Mouse (Mus musculus) hindbrain, embryonic 10.5 days (tissue): ENCODE measurements around the gene Recql5. TPM values are rescaled to one million over a fixed set of nuclear protein-coding genes. Genes with fewer than 3 reads are reported as not detected.

Source experiments
- DNase-seq: peaks from one replicate; pipeline ENCODE4 v3.0.0-alpha.2; 2017; ENCODE audit warnings: low spot score
- H3K27ac ChIP-seq: fragments of 300-500 bp; sonication (generic); 2 replicates; pipeline ENCODE4 v1.5.1; 2016; ENCODE audit warnings: mild to moderate bottlenecking, moderate library complexity
- H3K27me3 ChIP-seq: fragments of 300-500 bp; sonication (generic); 2 replicates; pipeline ENCODE4 v1.6.1; 2016; ENCODE audit warnings: mild to moderate bottlenecking; ENCODE audit not compliant: poor library complexity, insufficient read depth, severe bottlenecking
- H3K36me3 ChIP-seq: fragments of 300-500 bp; sonication (generic); 2 replicates; pipeline ENCODE4 v1.6.1; 2016; ENCODE audit warnings: mild to moderate bottlenecking, moderate library complexity
- H3K4me1 ChIP-seq: fragments of 300-500 bp; sonication (generic); replicated peaks from 2 replicates; pipeline ENCODE4 v1.6.1; 2016; ENCODE audit warnings: mild to moderate bottlenecking
- H3K4me3 ChIP-seq: fragments of 300-500 bp; sonication (generic); 2 replicates; pipeline ENCODE4 v1.5.1; 2016; ENCODE audit warnings: mild to moderate bottlenecking, moderate library complexity
- H3K9me3 ChIP-seq: fragments of 300-500 bp; sonication (generic); 2 replicates; pipeline ENCODE4 v1.6.1; 2016; ENCODE audit warnings: mild to moderate bottlenecking, moderate library complexity
- whole genome bisulfite sequencing: fragments of 180-500 bp; shearing (Covaris S2); methylation state at CpG from one replicate; pipeline ENCODE4 v1.1.7; 2016; 5-methylcytosine and 5-hydroxymethylcytosine counted together
- polyA plus RNA-seq: library from polyadenylated mRNA; unstranded; fragments of >200 nt; fragmentation: Nextera tagmentation; extraction: Ambion mirVana; gene quantifications from 2 replicates; pipeline ENCODE4 v1.2.1, GENCODE M21; 2016

Gene Recql5
- polyA plus RNA-seq, 1 experiment from 2014 or later = 27.3 TPM

DNA sequence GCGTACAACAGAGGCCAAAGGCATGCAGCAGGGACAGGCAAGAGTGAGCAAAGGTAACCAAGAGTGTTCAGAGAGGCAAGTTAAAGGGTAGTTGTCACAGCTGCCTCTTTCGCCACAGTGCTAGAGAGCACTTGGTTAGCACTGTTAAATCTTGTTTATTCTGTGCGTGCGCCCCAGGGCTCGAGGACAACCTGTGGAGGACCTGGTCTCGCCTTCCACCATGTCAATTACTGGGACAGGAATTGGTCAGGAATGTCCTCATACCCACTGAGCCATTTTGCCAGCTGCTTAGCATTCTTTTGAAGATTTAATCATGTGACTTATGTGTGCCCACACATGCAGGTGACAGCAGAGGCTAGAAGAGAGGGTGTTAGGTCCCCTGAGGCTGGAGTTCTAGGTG, 44.1 kb downstream of the Recql5 start:
- WGBS = 87% methylated on average over 6 of the region's 6 CpGs

DNA sequence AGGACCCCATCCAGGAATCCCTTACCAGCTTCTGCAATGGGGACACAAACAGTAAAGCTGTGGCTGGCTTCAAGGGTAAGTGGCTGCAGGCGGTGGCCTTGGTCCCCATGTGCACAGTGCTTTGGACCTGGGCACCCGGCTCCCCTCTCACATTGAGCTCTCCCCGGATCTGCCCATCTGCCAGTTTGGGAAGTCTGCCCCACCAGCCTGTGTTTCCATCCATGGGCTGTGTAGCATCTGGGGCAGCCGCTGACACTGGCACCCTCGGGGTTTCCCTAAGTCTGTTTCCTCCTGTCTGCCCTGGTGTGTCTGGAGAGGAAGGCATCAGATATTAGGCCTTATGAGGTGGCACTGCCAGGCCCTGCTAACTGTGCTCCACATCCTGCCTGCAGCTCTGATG, 45.3 kb downstream of the Recql5 start:
- Histone ChIP-seq H3K27ac (no peak overlapping the region), H3K4me3 (no peak overlapping the region), H3K36me3 (peaks cover 9% of the 10 kb centered on the region), H3K4me1 (peaks cover 29% of the 10 kb centered on the region; the same call in 1 of the 2 replicates), H3K27me3 (peaks cover 20% of the 10 kb centered on the region), H3K9me3 (no peaks in the 10 kb centered on the region)
- 91% methylated on average over 5 of the region's 5 CpGs for WGBS
- DNase-seq = no peak

More for the DNA sequence above, 44.1 kb downstream of the Recql5 start:
- no peaks in the 10 kb centered on the region for H3K9me3 ChIP-seq
- no peak overlapping the region for H3K27ac ChIP-seq
- peaks cover 23% of the 10 kb centered on the region; the same call in 1 of the 2 replicates for H3K4me1 ChIP-seq
- no peak overlapping the region for H3K4me3 ChIP-seq
- H3K36me3 ChIP-seq = peaks cover 20% of the 10 kb centered on the region
- peaks cover 9% of the 10 kb centered on the region for H3K27me3 ChIP-seq
- no peak for DNase-seq

DNA sequence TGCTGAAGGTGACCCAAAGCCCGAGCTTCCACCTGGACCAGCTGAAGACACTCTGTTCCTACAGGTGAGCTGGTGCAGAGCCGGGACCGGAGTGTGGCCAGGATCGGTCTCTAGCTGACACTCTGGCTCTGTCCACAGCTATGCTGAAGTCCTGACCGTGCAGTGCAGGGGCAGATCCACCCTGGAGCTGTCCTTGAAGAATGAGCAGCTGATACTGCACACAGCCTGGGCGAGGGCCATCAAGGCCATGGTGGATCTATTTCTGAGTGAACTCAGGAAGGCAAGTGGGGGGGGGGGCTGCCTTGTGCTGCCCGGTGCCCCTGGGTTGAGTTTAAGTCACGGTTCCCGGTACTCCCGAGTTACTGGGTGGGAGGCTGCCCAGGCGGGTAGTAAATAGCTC, 46.8 kb downstream of the Recql5 start:
- no peak for DNase-seq
- Histone ChIP-seq H3K9me3 (no peaks in the 10 kb centered on the region), H3K4me1 (peaks cover 24% of the 10 kb centered on the region; the same call in 1 of the 2 replicates), H3K36me3 (no peaks in the 10 kb centered on the region), H3K27me3 (peaks cover 35% of the 10 kb centered on the region), H3K4me3 (no peak overlapping the region), H3K27ac (no peak overlapping the region; the same call in 1 of the 2 replicates)
- 90% methylated on average over 11 of the region's 11 CpGs for WGBS

DNA sequence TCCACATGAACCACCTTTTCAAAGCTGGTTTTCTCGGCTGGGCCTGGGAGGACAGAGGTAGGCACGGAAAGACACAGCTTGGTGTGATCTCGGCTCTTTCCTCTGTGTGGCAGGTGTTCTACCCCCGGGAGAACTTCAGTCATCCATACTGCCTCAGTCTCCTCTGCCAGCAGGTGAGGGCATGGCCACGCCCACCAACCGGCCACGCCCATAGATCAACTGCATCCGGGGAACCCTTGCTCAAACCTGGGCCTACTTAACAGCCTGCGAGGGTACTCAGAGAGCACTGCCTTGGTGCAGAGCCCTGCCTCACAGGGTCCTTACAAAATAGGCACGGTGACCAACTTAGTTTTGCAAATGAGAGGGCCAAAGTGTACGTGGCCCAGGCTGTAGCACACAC, 48.0 kb downstream of the Recql5 start:
- H3K4me3 ChIP-seq = no peak overlapping the region
- no peaks in the 10 kb centered on the region for H3K9me3 ChIP-seq
- H3K27ac ChIP-seq = no peak overlapping the region
- whole genome bisulfite sequencing = 78% methylated on average over 11 of the region's 11 CpGs
- H3K27me3 ChIP-seq = peaks cover 35% of the 10 kb centered on the region
- H3K4me1 ChIP-seq = peaks cover 24% of the 10 kb centered on the region; the same call in 1 of the 2 replicates
- DNase-seq = no peak
- H3K36me3 ChIP-seq = no peaks in the 10 kb centered on the region

DNA sequence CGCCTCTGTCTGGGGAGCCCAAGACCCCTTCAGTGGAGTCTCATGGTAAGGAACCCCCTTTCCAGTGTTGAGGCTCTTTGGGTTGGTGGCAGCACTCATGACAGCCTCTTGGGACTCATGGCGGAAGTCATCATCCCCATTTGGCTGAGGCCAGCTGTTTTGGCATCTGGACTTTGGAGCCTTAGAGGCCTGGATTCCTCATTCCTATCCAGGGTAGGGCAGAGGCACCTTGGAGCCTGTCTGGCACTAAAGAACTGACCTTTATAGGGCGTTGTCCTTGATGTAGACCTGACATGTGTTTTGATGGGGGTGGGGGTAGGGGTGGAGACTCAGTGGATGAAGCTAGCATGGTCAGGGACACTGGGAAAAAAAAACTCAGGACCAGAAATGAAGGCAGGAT, 48.9 kb downstream of the Recql5 start:
- peaks cover 35% of the 10 kb centered on the region for H3K27me3 ChIP-seq
- H3K9me3 ChIP-seq = no peaks in the 10 kb centered on the region
- H3K27ac ChIP-seq = no peak overlapping the region
- WGBS = 92% methylated on average over 3 of the region's 3 CpGs
- peaks cover 24% of the 10 kb centered on the region; the same call in 1 of the 2 replicates for H3K4me1 ChIP-seq
- H3K36me3 ChIP-seq = no peaks in the 10 kb centered on the region
- H3K4me3 ChIP-seq = no peak overlapping the region
- DNase-seq = no peak

DNA sequence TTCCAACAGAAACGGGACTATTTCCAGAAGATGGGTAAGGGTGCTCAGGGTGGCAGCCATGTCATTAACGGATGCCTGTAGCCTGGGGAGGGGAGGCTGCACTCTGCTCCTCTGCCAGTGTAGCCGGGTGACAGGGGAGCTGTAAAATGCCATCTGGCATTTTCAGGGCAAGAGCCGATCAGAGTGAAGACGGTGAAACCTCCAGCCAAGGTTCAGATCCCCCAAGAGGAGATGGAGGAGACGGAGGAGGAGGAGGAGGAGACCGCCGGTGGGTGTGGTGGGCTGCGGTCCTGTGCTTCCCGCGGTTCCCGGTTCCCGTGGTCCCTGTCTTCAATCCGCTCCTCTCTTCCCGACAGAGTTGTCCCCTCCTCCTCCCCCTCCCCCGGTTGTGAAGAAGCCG, 50.0 kb downstream of the Recql5 start:
- Histone ChIP-seq H3K27ac (no peak overlapping the region), H3K4me3 (no peak overlapping the region), H3K9me3 (no peaks in the 10 kb centered on the region), H3K4me1 (peaks cover 23% of the 10 kb centered on the region; the same call in 1 of the 2 replicates), H3K36me3 (no peaks in the 10 kb centered on the region), H3K27me3 (peaks cover 35% of the 10 kb centered on the region)
- no peak for DNase-seq
- WGBS = 32% methylated on average over 17 of the region's 17 CpGs

DNA sequence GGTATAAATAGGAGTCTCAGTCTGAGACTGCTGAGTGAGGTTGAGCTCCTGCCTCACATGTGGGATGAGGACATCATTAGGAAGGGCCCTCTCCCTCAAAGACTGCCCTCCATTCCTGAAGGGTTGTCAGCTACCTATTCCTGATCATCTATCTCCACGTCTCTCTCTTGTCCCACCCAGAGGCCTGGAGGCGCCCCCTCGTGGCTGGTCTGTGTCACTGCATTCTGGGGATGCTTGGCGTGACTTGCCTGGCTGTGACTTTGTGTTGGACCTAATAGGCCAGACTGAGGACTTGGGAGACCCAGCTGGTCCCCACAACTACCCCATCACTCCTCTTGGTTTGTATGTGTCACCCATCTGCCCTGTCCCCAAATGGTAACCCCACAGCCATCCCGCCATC, 52.3 kb downstream of the Recql5 start:
- Histone ChIP-seq H3K4me3 (no peak overlapping the region), H3K4me1 (peaks cover 15% of the 10 kb centered on the region), H3K9me3 (no peaks in the 10 kb centered on the region), H3K27me3 (peaks cover 33% of the 10 kb centered on the region), H3K27ac (no peak overlapping the region), H3K36me3 (no peaks in the 10 kb centered on the region)
- DNase-seq = peak; percentile 53
- WGBS = 24% methylated on average over 5 of the region's 5 CpGs

DNA sequence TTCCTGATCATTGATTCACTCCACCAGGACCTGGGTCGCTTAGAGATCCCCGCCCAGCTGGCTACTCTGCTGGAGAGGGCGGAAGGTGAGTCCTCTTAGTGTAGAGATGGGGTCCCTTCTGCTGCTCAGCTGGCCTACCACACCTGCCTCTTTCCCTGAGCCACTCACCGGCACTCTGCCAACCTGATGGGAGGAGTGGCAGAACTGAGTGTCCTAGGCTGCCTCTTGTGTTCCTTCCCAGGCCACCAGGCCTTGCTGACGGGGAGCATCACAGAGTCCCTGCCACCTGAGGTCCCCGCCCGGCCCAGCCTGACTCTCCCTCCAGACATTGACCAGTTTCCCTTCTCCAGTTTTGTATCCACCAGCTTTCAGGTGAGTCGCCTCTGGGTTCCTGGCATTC, 55.2 kb downstream of the Recql5 start:
- peaks cover 15% of the 10 kb centered on the region for H3K27me3 ChIP-seq
- WGBS = 75% methylated on average over 8 of the region's 8 CpGs
- no peak for DNase-seq

DNA sequence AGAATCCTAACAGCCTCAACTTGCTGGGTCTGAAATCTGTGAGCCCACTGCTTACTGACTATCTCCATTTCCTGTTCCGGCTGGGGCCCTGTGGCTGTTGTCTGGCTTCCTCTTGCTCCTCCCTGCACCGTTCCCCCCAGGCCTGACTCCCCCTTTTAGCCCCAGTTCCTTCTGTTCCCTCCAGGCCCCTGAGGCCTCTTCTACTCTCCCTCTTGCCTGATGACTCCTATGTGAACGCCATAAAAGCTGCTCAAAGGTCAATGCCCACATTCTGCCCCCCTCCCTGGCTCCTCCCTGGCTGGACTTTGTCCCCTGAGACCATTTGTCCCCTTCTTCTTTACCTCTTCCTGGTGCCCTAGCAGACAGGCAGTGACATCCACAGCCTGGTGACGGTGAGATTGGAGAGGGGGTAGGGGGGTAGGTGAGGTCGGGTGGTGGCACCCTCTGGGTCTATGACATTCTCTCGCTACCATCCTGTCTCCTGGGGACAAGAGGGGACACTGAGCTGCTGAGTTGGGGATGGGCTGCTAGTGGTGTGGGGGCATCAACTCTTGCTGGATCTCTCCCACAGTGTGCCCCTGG, 56.0 kb downstream of the Recql5 start:
- 71% methylated on average over 6 of the region's 6 CpGs for WGBS
- H3K27me3 ChIP-seq = peaks cover 7% of the 10 kb centered on the region
- H3K36me3 ChIP-seq = no peaks in the 10 kb centered on the region
- no peaks in the 10 kb centered on the region for H3K9me3 ChIP-seq
- no peak overlapping the region for H3K27ac ChIP-seq
- no peak overlapping the region for H3K4me3 ChIP-seq
- H3K4me1 ChIP-seq = peaks cover 9% of the 10 kb centered on the region
- DNase-seq = no peak

More for the DNA sequence above, 55.2 kb downstream of the Recql5 start:
- no peaks in the 10 kb centered on the region for H3K36me3 ChIP-seq
- no peaks in the 10 kb centered on the region for H3K9me3 ChIP-seq
- no peak overlapping the region for H3K4me3 ChIP-seq
- H3K4me1 ChIP-seq = peaks cover 9% of the 10 kb centered on the region
- H3K27ac ChIP-seq = no peak overlapping the region

DNA sequence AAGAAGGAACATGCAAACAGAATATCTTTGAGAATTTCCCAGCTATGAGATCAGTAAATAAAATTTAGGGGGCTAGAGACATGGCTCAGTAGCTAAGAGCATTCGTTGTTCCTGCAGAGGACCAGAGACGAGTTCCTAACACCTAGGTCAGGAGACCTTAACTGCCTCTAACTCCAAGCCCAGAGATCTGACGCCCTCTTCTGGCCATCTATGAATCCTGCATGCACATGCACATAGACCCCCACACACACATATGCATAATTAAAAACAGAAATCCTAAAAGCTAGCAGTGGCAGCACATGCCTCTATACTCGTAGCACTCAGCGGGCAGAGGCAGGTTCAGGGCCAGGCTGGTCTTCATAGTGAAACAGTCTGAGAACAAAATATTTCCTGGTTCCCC, 56.8 kb downstream of the Recql5 start:
- Histone ChIP-seq H3K9me3 (no peaks in the 10 kb centered on the region), H3K4me1 (peaks cover 12% of the 10 kb centered on the region), H3K27me3 (no peaks in the 10 kb centered on the region), H3K4me3 (no peak overlapping the region), H3K27ac (no peak overlapping the region), H3K36me3 (no peaks in the 10 kb centered on the region)
- no peak for DNase-seq
- 77% methylated on average over 5 of the region's 5 CpGs for WGBS

DNA sequence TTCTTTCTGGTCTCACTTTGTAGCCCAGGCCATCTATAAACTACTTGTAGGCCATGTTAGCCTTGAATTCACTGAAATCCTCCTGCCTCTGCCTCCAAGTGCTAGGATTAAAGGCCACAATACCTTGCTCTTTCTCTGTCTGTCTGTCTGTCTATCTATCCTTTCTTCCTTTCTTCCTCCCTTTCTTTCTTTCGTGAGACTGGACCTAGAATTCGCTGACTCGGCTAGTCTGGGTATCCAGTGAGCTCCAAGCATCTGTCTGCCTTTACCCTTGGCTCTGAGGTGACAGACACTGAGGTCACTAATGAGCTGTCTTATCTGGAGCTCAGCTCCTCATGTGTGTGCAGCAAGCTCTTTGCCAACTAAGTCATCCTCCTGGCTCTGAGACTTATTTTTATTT, 57.3 kb downstream of the Recql5 start:
- Histone ChIP-seq H3K27ac (no peak overlapping the region), H3K4me1 (peaks cover 12% of the 10 kb centered on the region), H3K36me3 (no peaks in the 10 kb centered on the region), H3K27me3 (no peaks in the 10 kb centered on the region), H3K9me3 (no peaks in the 10 kb centered on the region), H3K4me3 (no peak overlapping the region)
- DNase-seq = no peak
- 96% methylated on average over 3 of the region's 3 CpGs for WGBS

DNA sequence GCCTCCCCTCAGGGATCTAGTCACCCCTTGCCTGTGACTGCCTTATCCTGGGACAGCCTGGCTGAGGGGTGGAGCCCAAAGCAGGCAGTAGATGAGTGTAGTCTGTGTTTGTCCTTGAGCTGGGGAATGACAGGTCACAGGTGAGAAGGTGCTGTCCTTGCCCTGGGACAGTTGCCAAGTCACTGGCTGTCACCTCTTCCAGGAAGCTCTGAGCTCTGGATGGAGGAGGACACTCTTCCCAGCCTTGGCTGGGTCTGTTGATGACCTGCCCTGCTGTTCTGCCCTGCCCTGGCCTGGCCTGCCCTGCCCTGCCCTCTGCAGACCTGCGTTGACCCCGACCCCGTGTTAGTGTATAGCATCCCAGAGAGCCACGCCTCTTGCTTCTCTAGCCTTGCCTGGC, 60.8 kb downstream of the Recql5 start:
- no peaks in the 10 kb centered on the region for H3K36me3 ChIP-seq
- H3K4me3 ChIP-seq = no peak overlapping the region
- H3K27me3 ChIP-seq = no peaks in the 10 kb centered on the region
- no peak overlapping the region for H3K27ac ChIP-seq
- H3K9me3 ChIP-seq = no peaks in the 10 kb centered on the region
- WGBS = 65% methylated on average over 4 of the region's 4 CpGs
- no peak for DNase-seq
- H3K4me1 ChIP-seq = peaks cover 9% of the 10 kb centered on the region

DNA sequence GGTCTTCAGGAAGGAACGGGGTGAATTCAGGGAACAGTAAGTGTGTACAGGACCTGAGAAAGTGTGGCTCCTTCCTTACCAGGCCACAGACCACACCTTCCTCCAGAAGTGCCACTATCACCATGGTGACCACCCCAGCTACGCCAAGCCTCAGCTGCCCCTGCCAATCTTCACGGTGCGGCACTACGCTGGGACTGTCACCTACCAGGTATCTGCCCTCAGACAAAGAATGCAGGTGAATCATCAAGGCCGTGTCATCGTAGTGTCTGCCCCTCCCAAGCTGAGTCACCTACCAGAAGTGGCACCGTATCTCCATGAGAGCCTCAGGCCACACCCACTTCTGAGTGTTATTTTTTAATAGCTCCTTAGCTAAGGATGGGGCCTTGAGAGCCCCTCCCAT, 63.9 kb downstream of the Recql5 start:
- no peaks in the 10 kb centered on the region for H3K36me3 ChIP-seq
- no peak overlapping the region for H3K27ac ChIP-seq
- no peak for DNase-seq
- peaks cover 5% of the 10 kb centered on the region; the same call in 1 of the 2 replicates for H3K27me3 ChIP-seq
- no peaks in the 10 kb centered on the region for H3K9me3 ChIP-seq
- no peak overlapping the region for H3K4me3 ChIP-seq
- H3K4me1 ChIP-seq = peaks cover 16% of the 10 kb centered on the region
- 89% methylated on average over 8 of the region's 8 CpGs for WGBS

DNA sequence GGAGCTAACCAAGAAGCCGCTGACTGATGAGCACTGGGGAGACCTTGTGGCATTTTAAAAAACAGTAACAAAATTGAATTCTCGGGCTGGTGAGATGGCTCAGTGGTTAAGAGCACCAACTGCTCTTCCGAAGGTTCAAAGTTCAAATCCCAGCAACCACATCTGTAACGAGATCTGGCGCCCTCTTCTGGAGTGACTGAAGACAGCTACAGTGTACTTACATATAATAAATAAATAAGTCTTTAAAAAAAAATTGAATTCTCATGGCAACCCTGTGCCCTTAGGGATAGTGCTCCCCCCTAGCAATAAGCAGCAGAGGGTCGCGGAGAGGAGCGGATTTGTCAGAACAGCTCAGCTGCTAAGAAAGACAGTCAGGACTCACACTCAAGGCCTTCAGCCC, 69.4 kb downstream of the Recql5 start:
- peaks cover 42% of the 10 kb centered on the region for H3K27me3 ChIP-seq
- no peak for DNase-seq
- H3K36me3 ChIP-seq = no peaks in the 10 kb centered on the region
- H3K27ac ChIP-seq = no peak overlapping the region
- peaks cover 26% of the 10 kb centered on the region for H3K4me1 ChIP-seq
- no peaks in the 10 kb centered on the region for H3K9me3 ChIP-seq
- WGBS = 88% methylated on average over 8 of the region's 8 CpGs
- H3K4me3 ChIP-seq = no peak overlapping the region
